Mouse (Mus musculus): Measurements from ENCODE around the gene Ttc21a.
A peak's percentile ranks its signal among the peaks of the same experiment; 100 is the strongest.

The Ttc21a gene

DNA sequence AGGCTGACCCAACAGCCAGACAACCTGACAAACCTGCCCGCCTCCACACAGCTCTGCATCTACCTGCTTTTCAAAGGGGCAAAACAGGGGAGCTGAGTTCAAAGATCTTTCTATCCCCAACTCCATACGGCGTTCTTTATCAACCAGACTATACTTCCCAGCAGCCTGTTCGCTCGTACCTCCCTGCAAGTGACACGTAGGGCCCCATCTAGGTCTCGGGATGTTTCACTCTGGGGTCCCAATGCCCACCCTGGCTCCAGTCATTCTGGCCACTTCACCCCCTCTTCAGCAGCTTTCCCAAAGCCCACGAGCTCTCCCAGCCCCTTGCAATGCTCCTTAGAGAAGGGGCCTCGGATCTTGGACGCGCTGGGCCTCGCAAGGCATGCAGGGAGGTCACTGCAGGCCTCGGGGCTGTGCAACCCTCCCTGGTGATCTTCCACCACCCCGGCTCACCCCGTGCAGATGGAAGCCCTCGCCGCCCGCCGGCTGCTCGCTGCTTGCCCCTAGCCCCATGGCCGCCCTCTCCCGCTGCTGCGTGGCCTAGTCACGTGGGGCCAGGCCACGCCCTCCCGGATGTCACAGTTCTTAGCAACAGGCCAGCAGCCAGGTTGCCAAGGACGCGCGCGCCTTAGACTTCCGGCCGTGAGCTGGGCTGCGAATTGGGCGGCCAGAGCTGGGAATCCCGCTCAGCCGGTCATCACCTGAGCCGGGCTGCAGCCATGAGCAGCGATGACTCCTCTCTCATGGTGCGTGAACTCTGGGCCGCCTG is at the start of gene Ttc21a, which contains the start of gene Gorasp1:
TSS of gene Ttc21a (plus strand) at position 602 of the 769 bp plus-strand sequence.
TSS of gene Gorasp1 (minus strand) at position 561 of the 769 bp plus-strand sequence.
- peak; percentile 89 for DNase-seq

DNA sequence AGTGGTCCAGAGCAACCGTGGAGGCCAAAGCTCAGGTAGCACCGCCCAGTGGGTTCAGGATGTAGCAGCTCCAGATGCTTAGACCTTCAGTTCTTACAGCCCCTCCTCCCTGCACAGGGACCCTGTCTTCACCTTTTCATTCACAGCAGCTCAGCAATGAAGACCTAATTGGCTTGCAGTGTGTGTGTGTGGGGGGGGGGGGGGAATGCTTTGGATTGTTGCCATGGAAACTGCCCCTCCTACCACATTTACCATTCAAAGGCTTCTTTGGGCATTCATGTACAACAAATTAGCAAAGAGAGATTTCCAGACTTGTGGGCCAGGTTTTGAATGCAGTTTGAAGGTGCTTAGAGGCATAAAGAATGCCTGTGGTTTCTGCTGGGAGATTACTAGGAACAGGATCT is 48.6 kb upstream of the Ttc21a start:
- DNase-seq, result no peak

DNA sequence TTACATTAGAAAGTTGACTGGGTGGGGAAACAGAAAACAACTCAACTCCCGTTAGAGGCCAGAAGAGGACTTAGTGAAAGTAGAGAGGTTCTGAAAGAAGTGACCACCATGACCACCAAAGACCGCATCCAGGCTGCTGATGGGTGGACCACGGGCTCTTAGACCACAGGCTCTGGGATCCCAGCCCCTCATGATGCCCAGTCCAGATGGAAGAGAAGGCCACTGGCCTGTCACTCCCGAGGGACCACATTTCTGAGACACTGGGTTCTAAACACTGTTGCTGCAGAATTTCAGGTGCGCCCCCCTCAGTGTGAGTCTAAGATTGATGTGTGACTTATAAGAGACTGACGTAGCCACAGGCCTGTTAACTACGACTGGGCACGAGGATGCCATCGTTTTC is 48.0 kb upstream of the Ttc21a start:
- no peak for DNase-seq

DNA sequence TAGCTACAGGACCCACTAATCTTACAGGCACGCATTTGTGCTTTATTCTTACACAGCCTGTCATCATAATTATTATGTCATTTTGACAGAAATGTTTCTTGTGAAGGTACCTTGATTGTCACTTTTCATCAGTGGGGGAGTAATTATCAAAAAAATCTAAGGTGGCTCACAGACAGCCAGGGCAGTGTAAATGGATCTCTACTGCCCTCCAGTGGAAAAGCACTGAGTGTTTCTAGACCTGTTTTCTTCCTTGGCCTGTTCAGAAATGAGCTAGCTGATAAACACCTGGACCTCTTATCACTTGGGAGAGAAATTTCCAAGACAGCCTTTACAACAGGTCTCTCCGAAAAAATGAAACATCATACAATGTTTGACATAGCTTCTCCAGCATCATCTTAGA is 46.7 kb upstream of the Ttc21a start:
- DNase-seq, result no peak

DNA sequence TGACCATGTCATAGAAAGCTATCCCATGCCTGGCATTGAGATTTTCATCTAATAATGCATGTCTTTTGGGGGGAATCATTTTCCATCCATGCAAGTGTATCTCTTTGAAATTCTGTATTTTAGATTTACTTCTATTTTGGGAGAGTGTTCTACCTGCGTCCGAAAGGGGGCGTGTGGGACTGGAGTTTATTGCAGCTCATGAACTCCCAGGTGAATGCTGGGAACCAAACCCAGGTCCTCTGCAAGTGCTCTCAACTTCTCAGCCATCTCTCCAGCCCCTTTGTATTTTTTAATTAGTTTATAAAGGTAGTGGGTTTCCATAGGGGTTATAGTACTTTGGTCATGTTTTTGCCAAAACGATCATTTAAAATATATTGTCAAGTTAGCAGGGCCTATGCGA is 43.5 kb upstream of the Ttc21a start:
- no peak for DNase-seq

DNA sequence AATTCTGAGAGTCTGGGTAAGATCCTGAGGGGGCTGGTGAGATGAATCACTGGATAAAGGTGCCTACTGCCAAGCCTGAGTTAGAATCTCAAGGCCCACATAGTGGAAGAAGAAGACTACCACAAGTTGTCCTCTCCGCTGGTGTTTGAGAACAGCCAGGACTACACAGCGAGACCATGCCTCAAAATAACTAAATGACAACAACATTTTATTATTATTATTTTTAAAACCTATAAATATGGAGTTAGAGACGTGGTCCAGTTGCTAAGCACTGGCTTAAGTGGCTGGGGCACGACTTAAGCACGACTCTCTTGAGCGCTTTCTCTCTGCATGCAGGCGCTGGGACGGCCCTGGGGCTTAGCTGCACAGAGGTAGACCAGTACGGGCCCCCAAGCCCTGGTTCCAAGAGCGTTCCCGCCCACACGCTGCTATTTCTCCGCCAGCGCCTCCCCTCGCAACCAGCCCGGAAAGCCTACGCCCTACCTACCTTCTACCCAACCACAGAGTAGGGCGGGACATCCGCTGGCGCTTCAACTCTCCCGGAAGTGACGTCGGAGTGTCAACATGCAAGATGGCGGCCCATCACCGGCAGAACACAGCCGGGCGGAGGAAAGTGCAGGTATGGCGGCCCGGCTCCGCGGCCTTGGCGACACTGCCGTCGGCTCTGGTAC is 42.9 kb upstream of the Ttc21a start, which contains the start of gene Wdr48:
TSS of gene Wdr48 (plus strand) at position 540 of the 671 bp plus-strand sequence.
- peak; percentile 96 for DNase-seq

DNA sequence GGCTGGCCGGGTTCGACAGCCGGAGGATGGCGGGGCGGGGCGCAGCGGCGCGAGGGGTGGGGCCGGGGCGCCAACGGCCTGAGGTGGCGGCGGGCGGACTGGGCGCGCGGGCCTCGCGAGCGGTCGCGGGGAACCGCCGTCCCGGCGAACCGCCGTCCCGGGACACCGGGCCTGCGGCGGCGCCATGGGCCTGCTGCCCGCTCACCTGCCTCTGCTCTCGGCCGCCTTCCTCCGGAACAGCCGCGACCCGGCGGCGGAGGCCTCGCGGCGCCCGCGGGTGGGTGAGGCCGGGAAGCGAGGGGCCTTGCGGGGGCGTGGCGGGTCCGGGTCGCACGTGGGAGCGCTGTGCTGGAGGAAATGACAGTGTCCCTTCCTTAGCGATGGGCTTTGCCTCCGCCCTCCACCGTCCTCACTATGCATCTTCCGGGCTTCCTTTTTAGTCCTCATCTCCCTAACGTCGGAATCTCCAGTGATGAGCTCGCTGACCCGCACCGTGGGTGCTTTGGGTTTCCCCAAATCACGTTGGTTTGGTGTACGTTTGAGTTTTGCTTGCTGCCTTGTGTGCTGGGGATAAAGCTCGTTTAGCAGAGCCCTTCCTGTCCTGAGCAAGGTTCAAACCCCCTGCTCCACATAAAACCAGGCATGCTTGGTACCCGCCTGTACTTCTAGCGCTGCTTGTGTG is 42.2 kb upstream of the Ttc21a start:
- no peak for DNase-seq

DNA sequence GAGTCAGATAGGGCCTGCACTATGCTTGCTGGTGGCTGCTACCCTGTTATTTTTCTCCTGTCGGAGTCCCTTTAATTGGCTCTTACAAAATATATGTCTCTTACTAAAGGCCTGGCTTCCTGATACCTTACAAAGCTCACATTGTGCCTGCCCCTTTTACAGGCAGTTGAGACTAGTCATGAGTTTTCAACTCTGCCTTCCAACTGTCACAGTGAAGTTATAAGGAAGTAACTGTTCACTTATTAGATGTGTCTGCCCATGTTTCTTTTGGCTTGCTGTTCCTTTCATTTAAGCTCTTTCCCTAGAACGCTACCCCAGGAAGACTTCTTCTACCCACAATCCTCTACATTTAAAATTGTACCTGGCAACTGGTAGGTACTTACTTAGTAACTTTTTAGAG is 38.0 kb upstream of the Ttc21a start:
- DNase-seq, result no peak

DNA sequence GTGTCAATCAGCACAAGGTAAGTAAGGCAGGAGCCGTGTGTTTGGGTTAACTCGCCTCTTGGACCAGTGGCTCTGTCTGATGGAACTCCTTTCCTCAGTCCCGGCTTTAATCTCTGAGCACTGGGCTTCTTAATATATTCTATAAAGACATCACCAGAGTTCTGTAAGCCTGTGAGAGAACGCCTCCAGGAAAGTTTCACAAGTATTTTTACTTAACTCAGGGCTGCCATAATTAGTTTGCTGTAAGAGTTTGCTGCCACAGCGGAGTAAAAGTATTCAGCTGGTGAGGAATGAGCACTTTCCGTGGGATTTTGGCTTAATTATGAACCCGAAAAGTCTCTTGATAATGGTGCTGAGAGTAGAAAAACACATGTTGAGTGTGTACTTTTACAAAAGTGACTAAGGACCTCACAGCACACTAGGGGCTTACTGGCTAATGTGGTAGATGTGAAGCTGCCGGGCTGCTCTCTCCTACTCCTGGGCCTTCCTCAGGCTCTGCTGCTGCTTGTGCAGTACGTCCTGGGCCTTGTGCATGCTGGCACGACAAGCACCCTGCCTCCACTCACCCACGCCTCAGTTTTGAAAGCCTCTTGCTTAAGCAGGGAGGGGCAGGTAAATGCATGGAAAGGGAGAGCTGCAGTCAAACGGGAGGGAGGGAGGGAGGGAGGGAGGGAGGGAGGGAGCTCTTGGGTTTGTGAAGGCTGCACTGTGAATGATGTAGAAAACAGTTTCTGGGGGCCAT is 34.8 kb upstream of the Ttc21a start:
- no peak for DNase-seq

DNA sequence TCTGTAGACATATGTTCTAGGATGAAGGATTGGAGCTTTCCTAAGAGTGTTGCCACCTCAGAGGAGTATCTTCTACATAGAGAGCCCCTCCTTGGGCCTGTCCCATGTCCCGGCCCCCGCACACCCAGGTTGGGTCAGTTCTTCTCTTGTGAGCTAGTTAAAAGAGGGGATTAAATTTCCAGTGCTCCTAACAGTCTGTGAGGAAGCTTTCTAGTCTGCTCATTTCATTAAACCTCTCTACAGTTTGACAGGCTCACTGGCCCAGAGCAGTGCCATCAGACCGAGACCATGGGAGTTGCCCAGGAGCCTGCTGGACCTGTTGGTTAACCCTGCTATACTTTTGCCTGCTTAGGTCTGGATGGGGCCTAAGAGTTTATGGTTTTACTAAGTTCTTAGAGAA is 28.7 kb upstream of the Ttc21a start:
- no peak for DNase-seq

DNA sequence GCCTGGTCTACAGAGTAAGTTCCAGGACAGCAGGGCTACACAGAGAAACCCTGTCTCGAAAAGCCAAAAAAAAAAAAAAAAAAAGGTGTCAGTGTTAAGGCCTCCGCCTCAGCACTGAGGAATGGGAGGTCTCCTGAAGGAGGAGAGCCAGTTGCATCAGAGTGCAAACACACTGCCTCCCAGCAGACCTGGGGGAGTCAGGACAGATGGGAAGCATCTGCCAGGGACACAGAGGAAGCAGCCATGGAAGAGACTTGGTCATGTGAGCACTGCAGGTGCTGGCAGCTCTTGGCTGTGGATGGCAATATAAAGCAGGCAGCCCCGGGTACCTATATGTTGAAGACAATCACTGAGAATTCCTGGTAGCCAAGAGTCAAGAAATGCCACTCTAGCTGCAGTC is 27.5 kb upstream of the Ttc21a start:
- no peak for DNase-seq

DNA sequence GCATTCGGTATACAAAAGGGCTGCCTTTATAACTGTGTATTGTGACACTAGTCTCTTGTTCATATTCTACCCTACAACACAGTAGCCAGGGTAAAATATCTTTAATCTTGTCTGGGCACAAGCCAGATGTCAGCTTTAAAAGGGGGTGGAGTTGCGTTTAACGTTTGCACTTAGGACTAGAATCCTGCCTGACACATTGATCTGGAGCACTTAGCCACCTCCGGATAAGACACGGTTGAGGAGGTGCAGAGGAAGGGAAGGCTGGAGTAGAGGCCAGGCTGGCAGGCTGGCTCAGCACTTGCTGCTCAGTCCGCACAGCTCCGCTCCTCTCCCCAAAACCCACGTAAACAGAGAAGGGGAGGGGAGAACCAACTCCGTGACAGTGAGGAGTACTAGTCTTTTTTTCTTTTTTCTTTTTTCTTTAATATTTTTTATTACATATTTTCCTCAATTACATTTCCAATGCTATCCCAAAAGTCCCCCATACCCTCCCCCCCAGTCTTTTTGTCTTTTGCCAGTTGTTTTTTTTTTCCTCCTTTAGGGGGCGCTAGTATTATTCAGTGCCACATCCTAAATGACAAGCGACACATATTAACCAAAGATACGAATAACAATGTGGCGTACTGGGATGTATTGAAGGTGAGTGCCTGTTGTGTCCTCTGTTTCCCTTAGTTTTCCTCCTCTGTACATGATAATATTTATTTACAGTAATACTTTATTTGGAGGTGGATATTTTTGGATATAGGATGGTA is 24.1 kb upstream of the Ttc21a start:
- no peak for DNase-seq

DNA sequence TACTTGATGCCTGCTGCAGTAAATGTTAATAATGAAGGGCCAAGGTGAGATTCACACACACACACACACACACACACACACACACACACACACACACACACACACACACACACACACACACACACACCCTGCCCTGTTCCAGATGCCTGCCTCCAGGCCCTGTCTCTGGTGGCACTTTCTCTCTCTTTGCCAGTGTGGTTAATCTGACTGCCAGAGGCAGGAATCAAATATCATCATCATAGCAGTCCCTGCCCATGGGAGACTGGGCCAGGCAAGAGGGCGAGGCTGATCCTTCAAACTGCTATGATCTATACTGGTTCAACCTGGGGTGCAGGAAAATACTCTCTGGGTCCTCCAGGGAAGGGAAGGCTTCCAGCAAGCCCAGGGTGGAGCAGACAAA is 17.5 kb upstream of the Ttc21a start:
- no peak for DNase-seq

DNA sequence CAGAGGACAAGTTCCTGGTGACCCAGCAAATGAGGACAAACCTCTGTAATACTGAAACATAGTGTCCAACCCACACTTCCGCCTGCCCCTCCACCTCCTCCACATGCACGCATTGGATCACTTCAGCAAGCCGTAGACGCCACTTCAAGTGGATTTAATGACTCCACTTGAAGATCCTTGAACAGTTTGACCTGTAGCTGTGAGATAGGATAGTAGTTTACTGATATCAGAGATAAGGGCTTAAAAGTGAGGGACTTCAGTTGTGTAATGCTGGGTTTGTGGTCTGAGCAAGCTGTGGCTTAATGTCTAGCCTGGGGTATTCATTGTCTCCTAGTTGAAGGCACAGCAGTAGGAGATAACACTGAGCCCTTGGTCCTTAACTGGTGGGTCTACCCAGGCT is 13.9 kb upstream of the Ttc21a start:
- no peak for DNase-seq

DNA sequence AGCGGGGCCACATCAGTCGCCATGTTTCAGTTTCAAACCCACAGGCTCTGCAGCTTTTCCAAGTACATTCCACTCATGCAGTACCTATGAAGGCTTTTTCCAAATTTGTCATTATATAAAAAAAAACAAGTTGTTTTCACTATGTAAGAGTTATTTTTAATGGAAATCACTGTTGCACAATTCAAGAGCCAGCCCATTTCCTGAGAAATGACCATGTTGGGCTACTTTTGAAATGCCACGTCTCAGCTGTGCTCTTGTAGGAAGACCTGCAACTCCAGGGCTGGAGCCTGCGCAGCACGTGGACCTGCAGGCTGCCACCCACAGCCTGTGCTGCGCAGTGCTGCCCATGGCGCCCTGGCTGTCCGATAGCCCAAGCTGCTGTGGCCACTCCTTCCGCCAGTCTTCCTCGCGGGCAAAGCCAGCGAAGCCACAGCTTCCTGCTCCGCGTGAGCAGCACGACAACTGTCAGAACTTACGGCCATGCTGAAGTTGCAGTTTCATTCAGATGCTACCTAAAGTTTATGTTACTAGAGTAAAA is 12.2 kb upstream of the Ttc21a start:
- no peak for DNase-seq

DNA sequence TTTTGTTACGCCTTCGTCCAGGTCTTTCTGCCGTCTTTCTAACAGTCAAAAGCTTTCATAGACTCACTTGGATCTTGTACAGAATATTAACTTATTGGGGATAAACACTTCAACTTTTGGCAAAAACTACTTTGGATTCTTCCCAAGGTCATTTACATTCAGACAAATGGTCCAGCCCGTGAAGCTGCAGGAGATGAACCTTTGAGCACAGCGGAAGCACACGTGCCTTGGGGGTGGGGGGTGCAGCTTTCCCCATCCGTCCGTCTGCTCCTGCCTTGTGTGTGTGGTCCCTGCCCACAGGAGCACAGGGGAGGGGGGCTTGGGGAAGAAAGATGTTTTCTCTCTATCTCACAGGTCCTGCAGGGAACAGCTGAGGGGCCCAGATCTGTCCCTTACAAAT is 11.7 kb upstream of the Ttc21a start:
- DNase-seq, result no peak

DNA sequence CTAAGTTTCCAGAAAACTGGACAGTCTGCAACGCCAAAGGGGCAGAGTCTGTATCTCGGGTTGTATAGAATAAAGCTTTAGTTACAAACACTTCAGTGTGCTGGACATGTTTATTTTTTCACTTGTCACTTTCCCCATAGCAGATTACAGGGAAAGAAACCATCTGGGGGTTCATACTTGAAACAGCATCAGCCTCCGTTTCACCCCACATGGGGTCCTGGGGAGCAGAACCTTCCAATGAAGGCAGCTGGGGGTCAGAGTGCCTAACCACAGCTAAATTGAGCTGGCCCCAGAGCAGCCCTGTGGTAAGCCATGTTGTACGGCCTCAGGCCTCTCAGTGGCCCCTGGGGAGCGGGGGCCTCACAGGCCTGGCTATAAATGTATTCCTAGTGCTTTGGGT is 10.9 kb upstream of the Ttc21a start:
- no peak for DNase-seq

DNA sequence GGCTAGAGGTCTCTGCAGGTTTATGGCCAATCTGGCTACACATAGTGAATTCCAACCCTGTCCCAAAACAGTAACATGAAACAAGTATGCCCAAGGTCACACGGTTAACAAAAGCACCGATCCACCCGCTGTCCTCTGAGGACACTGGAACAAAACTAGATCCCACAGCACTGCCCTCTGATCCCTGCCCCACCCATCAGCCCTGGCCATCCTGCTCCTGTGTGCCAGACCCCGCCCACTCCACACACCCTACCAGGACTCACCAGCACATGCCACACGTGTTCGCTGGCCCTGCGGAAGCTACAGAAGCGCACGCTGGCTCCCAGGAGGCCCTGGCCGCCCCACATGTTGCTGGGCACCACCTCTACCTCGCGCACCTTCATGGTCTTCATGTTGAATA is 5.0 kb upstream of the Ttc21a start:
- no peak for DNase-seq

DNA sequence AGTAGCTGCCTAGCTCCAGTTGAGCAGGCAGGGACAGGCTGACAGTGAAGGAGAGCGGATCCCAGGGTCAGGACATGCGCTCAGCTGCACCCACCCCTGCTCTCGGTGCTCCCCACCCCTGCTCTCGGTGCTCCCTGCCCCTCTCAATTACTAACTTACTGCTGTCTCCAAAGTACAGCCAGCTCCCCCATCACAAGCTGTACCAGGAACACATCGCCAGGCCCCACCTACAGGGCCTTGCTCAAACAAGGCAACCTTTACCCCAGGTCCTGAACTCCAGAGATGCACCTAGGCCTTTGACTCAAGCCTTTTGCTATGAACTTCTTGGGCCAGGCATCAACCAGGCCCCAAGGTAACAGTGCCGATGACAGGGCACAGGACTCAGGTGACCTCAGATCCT is 3.7 kb upstream of the Ttc21a start:
- DNase-seq, result no peak

DNA sequence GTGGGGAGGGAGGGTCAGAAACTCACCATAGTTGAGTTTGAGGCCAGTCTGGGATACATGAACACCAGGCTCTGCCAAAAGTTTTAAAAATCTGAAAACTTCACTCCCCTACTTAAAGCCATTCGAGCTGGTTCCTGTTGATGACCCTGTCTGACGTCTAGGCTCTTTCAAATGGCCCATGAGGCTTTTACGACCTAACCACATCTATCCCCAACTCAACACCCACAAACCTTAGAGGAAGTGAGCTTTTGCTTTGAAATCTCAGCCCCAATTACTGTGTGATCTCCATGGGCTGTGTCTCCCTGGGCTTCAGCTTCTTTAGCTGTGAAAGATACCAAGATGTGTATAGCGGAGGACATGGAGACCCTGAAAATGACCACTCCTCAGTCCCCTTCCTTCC is 1.1 kb downstream of the Ttc21a start:
- DNase-seq, result no peak

DNA sequence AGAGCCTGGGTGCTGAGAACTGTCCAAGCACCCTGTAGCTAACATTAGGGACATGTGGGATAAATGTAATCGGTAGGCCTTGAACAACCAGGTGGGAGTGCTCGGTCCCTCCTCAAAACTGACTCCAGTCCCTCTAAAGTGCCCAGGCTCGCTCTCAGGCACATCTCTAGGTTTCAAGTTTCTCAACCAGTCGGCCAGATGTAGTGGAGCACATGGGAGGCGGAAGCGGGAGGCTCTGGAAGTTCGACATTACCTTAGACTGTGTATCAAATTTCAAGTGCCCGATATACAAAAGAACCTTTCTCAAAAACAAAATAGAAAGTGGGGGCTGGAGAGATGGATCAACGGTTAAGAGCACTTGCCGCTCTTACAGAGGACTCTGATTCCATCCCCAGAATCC is 2.2 kb downstream of the Ttc21a start:
- no peak for DNase-seq

DNA sequence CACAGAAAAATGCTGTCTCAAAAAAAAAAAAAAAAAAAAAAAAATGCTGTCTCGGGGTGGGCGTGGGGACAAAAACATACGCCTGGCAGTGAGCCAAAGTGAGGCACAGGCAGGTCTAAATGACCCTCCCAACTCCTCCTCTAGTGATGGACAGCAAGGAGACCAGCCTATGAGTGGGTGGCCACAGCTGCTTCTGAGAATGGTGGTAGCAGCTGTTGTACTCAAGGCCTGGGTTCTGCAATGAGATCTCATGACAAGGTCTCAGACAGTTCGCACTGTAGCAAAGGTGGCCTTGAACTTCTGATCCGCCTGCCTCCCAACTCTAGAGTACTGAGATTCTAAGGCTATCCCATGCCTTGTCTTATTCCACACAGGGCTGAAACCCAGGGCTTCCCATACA is 4.0 kb downstream of the Ttc21a start:
- DNase-seq, result no peak

Data from cerebellum, adult 8-10 months (tissue).